Mouse (Mus musculus) hindbrain, embryonic 13.5 days (tissue): ENCODE measurements around the gene Enpp6. TPM values are rescaled to one million over a fixed set of nuclear protein-coding genes. Genes with fewer than 3 reads are reported as not detected.
"Not testable (repeated sequence)": the region's sequence is repeated elsewhere in the genome, so short reads cannot be mapped to it uniquely, and the experiment has no call there.

ENCODE experiments used
- ATAC-seq: fragments of 200-750 bp; cut with Nextera tagmentation; 2 replicates; pipeline ENCODE4 v1.8.0; 2017; ENCODE audit warnings: moderate TSS enrichment; ENCODE audit not compliant: low FRiP score
- H3K27ac ChIP-seq: fragments of 300-500 bp; sonication (generic); 2 replicates; pipeline ENCODE4 v1.5.1; 2015; ENCODE audit warnings: inconsistent platforms, mild to moderate bottlenecking, moderate library complexity
- H3K27me3 ChIP-seq: fragments of 300-500 bp; sonication (generic); 2 replicates; pipeline ENCODE4 v1.6.1; 2015; ENCODE audit warnings: mild to moderate bottlenecking, inconsistent platforms
- H3K36me3 ChIP-seq: fragments of 300-500 bp; sonication (generic); 2 replicates; pipeline ENCODE4 v1.6.1; 2015; ENCODE audit warnings: mild to moderate bottlenecking, inconsistent platforms
- H3K4me1 ChIP-seq: fragments of 300-500 bp; sonication (generic); replicated peaks from 2 replicates; pipeline ENCODE4 v1.6.1; 2015; ENCODE audit warnings: inconsistent platforms
- H3K4me2 ChIP-seq: fragments of 300-500 bp; sonication (generic); 2 replicates; pipeline ENCODE4 v1.6.1; 2015; ENCODE audit warnings: inconsistent platforms, mild to moderate bottlenecking, moderate library complexity
- H3K4me3 ChIP-seq: fragments of 300-500 bp; sonication (generic); 2 replicates; pipeline ENCODE4 v1.5.1; 2015; ENCODE audit warnings: mild to moderate bottlenecking, inconsistent platforms
- H3K9ac ChIP-seq: fragments of 300-500 bp; sonication (generic); 2 replicates; pipeline ENCODE4 v1.6.1; 2015; ENCODE audit warnings: mild to moderate bottlenecking, inconsistent platforms
- H3K9me3 ChIP-seq: fragments of 300-500 bp; sonication (generic); 2 replicates; pipeline ENCODE4 v1.6.1; 2016; ENCODE audit warnings: inconsistent platforms
- WGBS: fragments of 180-500 bp; shearing (Covaris S2); methylation state at CpG from one replicate; pipeline ENCODE4 v1.1.7; 2015; 5-methylcytosine and 5-hydroxymethylcytosine counted together
- polyA plus RNA-seq: library from polyadenylated mRNA; unstranded; fragments of >200 nt; fragmentation: Nextera tagmentation; extraction: Ambion mirVana; gene quantifications from 2 replicates; pipeline ENCODE4 v1.2.1, GENCODE M21; 2015

The Enpp6 gene
- polyA plus RNA-seq, 1 experiment from 2014 or later: 0.18 TPM

GRCm38 (mm10) chr8:47008220-47008773, 21.6 kb downstream of the Enpp6 start:
- 81% methylated on average over 13 of the region's 13 CpGs for WGBS
- H3K4me3 ChIP-seq: no peak overlapping the region
- no peaks in the 10 kb centered on the region for H3K27me3 ChIP-seq
- no peaks in the 10 kb centered on the region for H3K36me3 ChIP-seq
- H3K9ac ChIP-seq: no peak overlapping the region
- ATAC-seq: no peak
- H3K4me1 ChIP-seq: no peaks in the 10 kb centered on the region
- H3K4me2 ChIP-seq: no peak overlapping the region
- no peak overlapping the region for H3K27ac ChIP-seq
- H3K9me3 ChIP-seq: no peaks in the 10 kb centered on the region

- Histone ChIP-seq H3K4me2 (no peak overlapping the region), H3K4me1 (0 out of 2 replicates have a peak, but pooled peaks cover 2% of the 10 kb centered on the region), H3K9ac (no peak overlapping the region), H3K27ac (no peak overlapping the region), H3K4me3 (no peak overlapping the region), H3K9me3 (no peaks in the 10 kb centered on the region), H3K36me3 (no peaks in the 10 kb centered on the region), H3K27me3 (peaks cover 24% of the 10 kb centered on the region; the same call in 1 of the 2 replicates)
- WGBS: 43% methylated on average over 13 of the region's 13 CpGs
- ATAC-seq: peak; percentile 84
Observed at GRCm38 (mm10) chr8:47016268-47016946, 29.7 kb downstream of the Enpp6 start.

- WGBS: 77% methylated on average over 8 of the region's 8 CpGs
- H3K27me3 ChIP-seq: peaks cover 18% of the 10 kb centered on the region; the same call in 1 of the 2 replicates
- H3K9ac ChIP-seq: no peak overlapping the region
- H3K27ac ChIP-seq: no peak overlapping the region
- no peaks in the 10 kb centered on the region for H3K36me3 ChIP-seq
- ATAC-seq: no peak
- no peaks in the 10 kb centered on the region for H3K9me3 ChIP-seq
- no peak overlapping the region for H3K4me3 ChIP-seq
- 0 out of 2 replicates have a peak, but pooled peaks cover 2% of the 10 kb centered on the region for H3K4me1 ChIP-seq
- no peak overlapping the region for H3K4me2 ChIP-seq
Observed at GRCm38 (mm10) chr8:47021135-47021555, 34.5 kb downstream of the Enpp6 start.

GRCm38 (mm10) chr8:47024612-47025011, 37.9 kb downstream of the Enpp6 start:
- H3K9me3 ChIP-seq: no peaks in the 10 kb centered on the region
- H3K27me3 ChIP-seq: peaks cover 8% of the 10 kb centered on the region; the same call in 1 of the 2 replicates
- no peak for ATAC-seq
- no peak overlapping the region for H3K9ac ChIP-seq
- no peak overlapping the region for H3K27ac ChIP-seq
- WGBS: 92% methylated on average over 4 of the region's 4 CpGs
- no peak overlapping the region for H3K4me3 ChIP-seq
- H3K4me1 ChIP-seq: peaks cover 11% of the 10 kb centered on the region; the same call in 1 of the 2 replicates
- H3K36me3 ChIP-seq: no peaks in the 10 kb centered on the region
- no peak overlapping the region for H3K4me2 ChIP-seq

- Histone ChIP-seq H3K4me3 (no peak overlapping the region), H3K9ac (no peak overlapping the region), H3K27ac (no peak overlapping the region), H3K36me3 (no peaks in the 10 kb centered on the region), H3K4me2 (no peak overlapping the region), H3K27me3 (peaks cover 6% of the 10 kb centered on the region; the same call in 1 of the 2 replicates), H3K9me3 (no peaks in the 10 kb centered on the region), H3K4me1 (peaks cover 11% of the 10 kb centered on the region; the same call in 1 of the 2 replicates)
- ATAC-seq: no peak
- WGBS: 62% methylated on average over 10 of the region's 10 CpGs
Observed at GRCm38 (mm10) chr8:47026841-47027490, 40.3 kb downstream of the Enpp6 start.

- Histone ChIP-seq H3K9me3 (no peaks in the 10 kb centered on the region), H3K27ac (no peak overlapping the region), H3K27me3 (peaks cover 3% of the 10 kb centered on the region; the same call in 1 of the 2 replicates), H3K36me3 (no peaks in the 10 kb centered on the region), H3K4me1 (peaks cover 11% of the 10 kb centered on the region; the same call in 1 of the 2 replicates), H3K4me3 (no peak overlapping the region), H3K9ac (no peak overlapping the region), H3K4me2 (no peak overlapping the region)
- WGBS: 18% methylated on average over 6 of the region's 6 CpGs
- ATAC-seq: no peak
Observed at GRCm38 (mm10) chr8:47028474-47028873, 41.8 kb downstream of the Enpp6 start.

- H3K4me2 ChIP-seq: no peak overlapping the region
- H3K4me3 ChIP-seq: no peak overlapping the region
- no peaks in the 10 kb centered on the region for H3K9me3 ChIP-seq
- no peaks in the 10 kb centered on the region for H3K36me3 ChIP-seq
- H3K27me3 ChIP-seq: no peaks in the 10 kb centered on the region
- H3K27ac ChIP-seq: no peak overlapping the region
- no peak for ATAC-seq
- WGBS: 86% methylated on average over 19 of the region's 19 CpGs
- H3K9ac ChIP-seq: no peak overlapping the region
- H3K4me1 ChIP-seq: peaks cover 11% of the 10 kb centered on the region; the same call in 1 of the 2 replicates
Observed at GRCm38 (mm10) chr8:47030321-47030720, 43.6 kb downstream of the Enpp6 start.

- Histone ChIP-seq H3K4me1 (peaks cover 7% of the 10 kb centered on the region; the same call in 1 of the 2 replicates), H3K36me3 (no peaks in the 10 kb centered on the region), H3K4me2 (no peak overlapping the region), H3K9ac (no peak overlapping the region), H3K4me3 (no peak overlapping the region), H3K27ac (no peak overlapping the region), H3K9me3 (no peaks in the 10 kb centered on the region), H3K27me3 (no peaks in the 10 kb centered on the region)
- WGBS: 88% methylated on average over 7 of the region's 7 CpGs
- no peak for ATAC-seq
Observed at GRCm38 (mm10) chr8:47032081-47032480, 45.4 kb downstream of the Enpp6 start.

GRCm38 (mm10) chr8:47033976-47034375, 47.3 kb downstream of the Enpp6 start:
- Histone ChIP-seq H3K36me3 (no peaks in the 10 kb centered on the region), H3K9ac (no peak overlapping the region), H3K4me3 (no peak overlapping the region), H3K4me1 (no peaks in the 10 kb centered on the region), H3K4me2 (no peak overlapping the region), H3K9me3 (no peaks in the 10 kb centered on the region), H3K27ac (no peak overlapping the region), H3K27me3 (no peaks in the 10 kb centered on the region)
- WGBS: 87% methylated on average over 4 of the region's 4 CpGs
- ATAC-seq: no peak

GRCm38 (mm10) chr8:47036501-47036900, 49.8 kb downstream of the Enpp6 start:
- no peak overlapping the region for H3K27ac ChIP-seq
- no peak for ATAC-seq
- no peak overlapping the region for H3K9ac ChIP-seq
- no peak overlapping the region for H3K4me2 ChIP-seq
- WGBS: 88% methylated on average over 8 of the region's 8 CpGs
- H3K4me3 ChIP-seq: no peak overlapping the region
- H3K4me1 ChIP-seq: no peaks in the 10 kb centered on the region
- 0 out of 2 replicates have a peak, but pooled peaks cover 3% of the 10 kb centered on the region for H3K9me3 ChIP-seq
- H3K36me3 ChIP-seq: no peaks in the 10 kb centered on the region
- no peaks in the 10 kb centered on the region for H3K27me3 ChIP-seq

GRCm38 (mm10) chr8:47037405-47037804, 50.7 kb downstream of the Enpp6 start:
- Histone ChIP-seq H3K27ac (no peak overlapping the region), H3K4me2 (no peak overlapping the region), H3K36me3 (no peaks in the 10 kb centered on the region), H3K9ac (no peak overlapping the region), H3K9me3 (0 out of 2 replicates have a peak, but pooled peaks cover 3% of the 10 kb centered on the region), H3K4me1 (no peaks in the 10 kb centered on the region), H3K4me3 (no peak overlapping the region), H3K27me3 (no peaks in the 10 kb centered on the region)
- no peak for ATAC-seq
- 56% methylated on average over 5 of the region's 5 CpGs for WGBS

GRCm38 (mm10) chr8:47040215-47040614, 53.5 kb downstream of the Enpp6 start:
- H3K27me3 ChIP-seq, H3K9me3 ChIP-seq, H3K36me3 ChIP-seq, ATAC-seq, H3K9ac ChIP-seq, H3K4me3 ChIP-seq, H3K4me1 ChIP-seq, H3K27ac ChIP-seq, H3K4me2 ChIP-seq: not testable (repeated sequence)
- 89% methylated on average over 4 of the region's 4 CpGs for WGBS
